Mouse (Mus musculus): ENCODE data around the gene Tnnt2. TPM values are rescaled to one million over a fixed set of nuclear protein-coding genes. Genes with fewer than 3 reads are reported as not detected.

Gene Tnnt2
- polyA plus RNA-seq, 1 experiment from 2014 or later = 1.5 TPM

GRCm38 (mm10) chr1:135850722-135851512 is 14.8 kb downstream of the Tnnt2 start:
- Histone ChIP-seq H3K36me3 (replicated peaks) (no peaks in the 10 kb centered on the region), H3K9me3 (no peaks in the 10 kb centered on the region), H3K4me3 (replicated peaks) (no peak overlapping the region), H3K9ac (no peak overlapping the region), H3K27me3 (no peaks in the 10 kb centered on the region), H3K27ac (no peak overlapping the region), H3K4me1 (peaks cover 22% of the 10 kb centered on the region), H3K4me2 (no peak overlapping the region)
- ATAC-seq (ENCODE audit: low FRiP score) = no peak
- WGBS = 70% methylated on average over 12 of the region's 12 CpGs

- peak; percentile 77; the same call in 1 of the 2 replicates for ATAC-seq (ENCODE audit: low FRiP score)
- Histone ChIP-seq H3K9ac (no peak overlapping the region), H3K4me2 (no peak overlapping the region), H3K9me3 (no peaks in the 10 kb centered on the region), H3K4me3 (replicated peaks) (no peak overlapping the region), H3K27me3 (no peaks in the 10 kb centered on the region), H3K4me1 (peaks cover 22% of the 10 kb centered on the region), H3K36me3 (replicated peaks) (no peaks in the 10 kb centered on the region), H3K27ac (0 out of 2 replicates have a peak overlapping the region, but pooled peaks have one; percentile 5)
- WGBS = 45% methylated on average over 13 of the region's 13 CpGs
These were observed 16.0 kb downstream of the Tnnt2 start for GRCm38 (mm10) chr1:135852044-135852756.

DNA sequence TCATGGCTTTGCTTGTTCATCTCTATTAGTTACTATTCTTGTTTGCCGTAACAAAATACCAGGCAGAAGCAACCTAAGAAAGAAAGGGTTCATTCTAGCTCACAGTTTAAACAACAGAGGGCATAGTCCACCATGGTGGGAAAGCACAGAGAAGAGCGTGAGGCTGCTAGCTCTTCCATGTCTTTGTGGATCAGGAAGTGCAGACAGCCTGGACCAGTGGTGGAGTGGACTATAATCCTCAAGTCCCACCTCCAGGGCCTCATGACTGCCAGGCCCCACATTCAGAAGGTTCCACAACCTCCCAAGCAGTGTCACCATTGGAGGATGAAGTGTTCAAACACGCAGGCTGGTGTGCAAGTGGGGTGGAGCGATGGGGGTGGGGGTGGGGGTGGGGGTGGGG is 17.0 kb downstream of the Tnnt2 start:
- no peaks in the 10 kb centered on the region for H3K27me3 ChIP-seq
- WGBS = 94% methylated on average over 4 of the region's 4 CpGs
- peaks cover 22% of the 10 kb centered on the region for H3K4me1 ChIP-seq
- no peak overlapping the region for H3K4me3 ChIP-seq (replicated peaks)
- no peaks in the 10 kb centered on the region for H3K36me3 ChIP-seq (replicated peaks)
- no peak overlapping the region for H3K27ac ChIP-seq
- H3K9ac ChIP-seq = no peak overlapping the region
- no peak overlapping the region for H3K4me2 ChIP-seq
- no peak for ATAC-seq (ENCODE audit: low FRiP score)
- no peaks in the 10 kb centered on the region for H3K9me3 ChIP-seq

- WGBS = 86% methylated on average over 6 of the region's 6 CpGs
These were observed 18.6 kb downstream of the Tnnt2 start for GRCm38 (mm10) chr1:135854591-135855343.

GRCm38 (mm10) chr1:135855344-135855687 is 19.2 kb downstream of the Tnnt2 start:
- no peak overlapping the region for H3K27ac ChIP-seq
- 96% methylated on average over 1 of the region's 1 CpGs for WGBS

More at GRCm38 (mm10) chr1:135854591-135855343, 18.6 kb downstream of the Tnnt2 start:
- Histone ChIP-seq H3K4me2 (no peak overlapping the region), H3K4me3 (replicated peaks) (no peak overlapping the region), H3K27ac (no peak overlapping the region), H3K4me1 (peaks cover 18% of the 10 kb centered on the region), H3K36me3 (replicated peaks) (no peaks in the 10 kb centered on the region), H3K9me3 (no peaks in the 10 kb centered on the region), H3K27me3 (no peaks in the 10 kb centered on the region), H3K9ac (no peak overlapping the region)
- no peak for ATAC-seq (ENCODE audit: low FRiP score)

GRCm38 (mm10) chr1:135856070-135856469 is 19.9 kb downstream of the Tnnt2 start:
- H3K4me2 ChIP-seq = no peak overlapping the region
- no peak overlapping the region for H3K27ac ChIP-seq
- peaks cover 18% of the 10 kb centered on the region for H3K4me1 ChIP-seq
- H3K36me3 ChIP-seq (replicated peaks) = no peaks in the 10 kb centered on the region
- ATAC-seq (ENCODE audit: low FRiP score) = no peak
- H3K9ac ChIP-seq = no peak overlapping the region
- no peaks in the 10 kb centered on the region for H3K27me3 ChIP-seq
- no peaks in the 10 kb centered on the region for H3K9me3 ChIP-seq
- no peak overlapping the region for H3K4me3 ChIP-seq (replicated peaks)
- WGBS = 62% methylated on average over 4 of the region's 4 CpGs

More at GRCm38 (mm10) chr1:135855344-135855687, 19.2 kb downstream of the Tnnt2 start:
- no peak overlapping the region for H3K4me2 ChIP-seq
- no peak overlapping the region for H3K4me3 ChIP-seq (replicated peaks)
- no peaks in the 10 kb centered on the region for H3K9me3 ChIP-seq
- H3K4me1 ChIP-seq = peaks cover 18% of the 10 kb centered on the region
- no peak for ATAC-seq (ENCODE audit: low FRiP score)
- no peak overlapping the region for H3K9ac ChIP-seq
- H3K36me3 ChIP-seq (replicated peaks) = no peaks in the 10 kb centered on the region
- no peaks in the 10 kb centered on the region for H3K27me3 ChIP-seq

GRCm38 (mm10) chr1:135857137-135857775 is 21.1 kb downstream of the Tnnt2 start:
- WGBS = 68% methylated on average over 11 of the region's 11 CpGs
- no peak overlapping the region for H3K4me2 ChIP-seq
- H3K27ac ChIP-seq = no peak overlapping the region
- H3K27me3 ChIP-seq = no peaks in the 10 kb centered on the region
- peaks cover 8% of the 10 kb centered on the region for H3K4me1 ChIP-seq
- H3K9me3 ChIP-seq = no peaks in the 10 kb centered on the region
- H3K36me3 ChIP-seq (replicated peaks) = no peaks in the 10 kb centered on the region
- no peak overlapping the region for H3K4me3 ChIP-seq (replicated peaks)
- no peak overlapping the region for H3K9ac ChIP-seq
- no peak for ATAC-seq (ENCODE audit: low FRiP score)

- Histone ChIP-seq H3K36me3 (replicated peaks) (no peaks in the 10 kb centered on the region), H3K9me3 (no peaks in the 10 kb centered on the region), H3K9ac (no peak overlapping the region), H3K4me1 (no peaks in the 10 kb centered on the region), H3K27ac (no peak overlapping the region), H3K4me2 (no peak overlapping the region), H3K27me3 (no peaks in the 10 kb centered on the region), H3K4me3 (replicated peaks) (no peak overlapping the region)
- no peak for ATAC-seq (ENCODE audit: low FRiP score)
- 92% methylated on average over 7 of the region's 7 CpGs for WGBS
These were observed 22.4 kb downstream of the Tnnt2 start for GRCm38 (mm10) chr1:135858533-135858932.

GRCm38 (mm10) chr1:135861091-135861490 is 24.9 kb downstream of the Tnnt2 start:
- H3K27ac ChIP-seq = no peak overlapping the region
- H3K4me2 ChIP-seq = no peak overlapping the region
- no peaks in the 10 kb centered on the region for H3K9me3 ChIP-seq
- no peak overlapping the region for H3K4me3 ChIP-seq (replicated peaks)
- H3K9ac ChIP-seq = no peak overlapping the region
- no peaks in the 10 kb centered on the region for H3K36me3 ChIP-seq (replicated peaks)
- peaks cover 4% of the 10 kb centered on the region; the same call in 1 of the 2 replicates for H3K27me3 ChIP-seq
- WGBS = 84% methylated on average over 5 of the region's 5 CpGs
- ATAC-seq (ENCODE audit: low FRiP score) = no peak
- H3K4me1 ChIP-seq = no peaks in the 10 kb centered on the region

DNA sequence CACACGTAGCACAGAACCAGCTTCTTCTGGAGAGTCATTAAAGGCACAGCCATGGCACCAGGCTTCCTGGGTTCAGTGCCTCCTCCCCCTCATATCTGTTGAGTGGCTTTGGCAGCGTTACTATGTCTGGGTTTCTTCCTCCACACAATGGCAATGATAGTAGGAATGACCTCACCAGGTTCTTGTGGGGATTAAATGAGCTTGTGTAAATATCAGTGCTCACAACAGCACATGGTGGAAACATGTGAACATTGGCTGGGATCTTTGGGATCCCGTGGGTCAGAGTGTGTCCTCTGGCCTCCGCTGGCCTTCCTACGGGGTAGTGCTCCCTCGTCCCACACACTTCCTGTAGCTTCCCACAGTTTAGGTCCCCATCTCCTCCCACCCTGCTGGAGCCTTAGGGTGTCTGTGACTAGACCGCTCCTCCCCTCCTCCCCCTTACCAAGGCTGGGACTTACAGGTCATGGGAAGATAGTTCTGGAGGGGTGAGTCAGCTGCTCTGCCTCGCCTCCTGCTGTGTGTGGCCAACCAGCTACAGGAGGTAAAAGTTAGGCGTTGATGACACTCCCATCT is 25.9 kb downstream of the Tnnt2 start:
- H3K27me3 ChIP-seq = peaks cover 12% of the 10 kb centered on the region; the same call in 1 of the 2 replicates
- no peaks in the 10 kb centered on the region for H3K9me3 ChIP-seq
- no peak overlapping the region for H3K4me3 ChIP-seq (replicated peaks)
- ATAC-seq (ENCODE audit: low FRiP score) = no peak
- H3K4me1 ChIP-seq = no peaks in the 10 kb centered on the region
- H3K36me3 ChIP-seq (replicated peaks) = no peaks in the 10 kb centered on the region
- no peak overlapping the region for H3K4me2 ChIP-seq
- 74% methylated on average over 9 of the region's 9 CpGs for WGBS
- no peak overlapping the region for H3K27ac ChIP-seq
- no peak overlapping the region for H3K9ac ChIP-seq

- WGBS = 82% methylated on average over 5 of the region's 5 CpGs
- no peak overlapping the region for H3K4me2 ChIP-seq
- no peak overlapping the region for H3K27ac ChIP-seq
- H3K9me3 ChIP-seq = no peaks in the 10 kb centered on the region
- no peaks in the 10 kb centered on the region for H3K36me3 ChIP-seq (replicated peaks)
- peaks cover 12% of the 10 kb centered on the region; the same call in 1 of the 2 replicates for H3K27me3 ChIP-seq
- no peak overlapping the region for H3K9ac ChIP-seq
- ATAC-seq (ENCODE audit: low FRiP score) = no peak
- H3K4me1 ChIP-seq = no peaks in the 10 kb centered on the region
- no peak overlapping the region for H3K4me3 ChIP-seq (replicated peaks)
These were observed 26.4 kb downstream of the Tnnt2 start for GRCm38 (mm10) chr1:135862561-135862960.
